In the genomic region with DNA sequence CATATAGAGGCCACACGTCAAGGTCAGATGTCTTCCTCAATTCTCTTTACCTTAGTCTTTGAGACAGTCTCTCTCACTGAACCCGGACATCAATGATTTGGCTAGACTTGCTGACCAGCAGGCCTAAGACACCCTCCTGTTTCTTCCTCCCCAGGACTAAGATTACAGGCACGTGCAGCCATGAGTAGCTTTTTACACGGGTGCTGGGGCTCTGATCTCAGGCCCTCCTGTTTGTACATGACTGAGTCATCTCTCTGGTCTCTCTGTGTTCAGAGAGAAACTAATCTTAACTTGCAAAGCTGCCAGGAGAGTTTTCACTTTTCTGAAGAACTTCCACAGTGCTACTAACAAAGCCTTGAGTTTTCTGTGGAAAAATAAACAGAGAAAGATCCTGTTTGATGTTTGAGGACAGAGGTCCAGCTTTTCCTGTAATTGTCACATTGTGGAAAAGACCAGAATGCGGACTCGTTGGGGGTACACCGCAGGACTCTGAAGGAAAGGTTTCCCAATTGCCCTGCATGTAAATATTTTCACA, we compare ENCODE assay signal across 14 mouse cellular contexts.
DNase-seq lines count a peak whose midpoint lies in the region; ATAC-seq lines count a peak whose summit lies in the region.
"Had no signal": no experiment of that assay in that cellular context is flagged by ENCODE, and none has a peak within 500 bp of the region (broad histone marks: within the 10 kb centered on the region; RNA-seq: fewer than 3 reads in every experiment).

No protein-coding gene starts in this region.

- ATAC-seq in forebrain, embryonic 14.5 days, result no peak
- no peak for ATAC-seq in hindbrain, embryonic 11.5 days (ENCODE audit: low FRiP score)
- no peak for ATAC-seq in hindbrain, embryonic 16.5 days
- peak; percentile 29; the same call in 1 of the 2 replicates for ATAC-seq in lung, embryonic 16.5 days (ENCODE audit: low read depth)
- no peak for ATAC-seq in stomach, embryonic 15.5 days (ENCODE audit: insufficient read depth, low FRiP score, low read depth)

- peak; percentile 13 for DNase-seq in forebrain, embryonic 14.5 days (ENCODE audit: low spot score)
- DNase-seq in forebrain, embryonic 10.5 days (ENCODE audit: extremely low spot score, low spot score), result no peak
- no peak for DNase-seq in hindbrain, embryonic 11.5 days (ENCODE audit: low spot score)
- DNase-seq in lung, postnatal 10 days, result no peak
- no peak for DNase-seq in urinary bladder, adult 18-20 months (ENCODE audit: low spot score in 2 of 2)
- DNase-seq: cerebellum, adult 18-20 months; heart, adult 2 months; kidney, adult 18-20 months; liver, embryonic 13.5 days; retina, postnatal 1 day had no signal

- no peak overlapping the region for H3K4me2 ChIP-seq in forebrain, embryonic 14.5 days (ENCODE audit: low read length)
- no peak overlapping the region for H3K4me2 ChIP-seq in hindbrain, embryonic 11.5 days (replicated peaks; ENCODE audit: low read depth, low read length)
- no peak overlapping the region for H3K4me2 ChIP-seq in hindbrain, embryonic 16.5 days (ENCODE audit: low read length)
- H3K4me2 ChIP-seq in lung, embryonic 16.5 days (ENCODE audit: low read depth, low read length), result no peak overlapping the region
- H3K4me2 ChIP-seq in stomach, embryonic 15.5 days, result no peak overlapping the region
- H3K4me2 ChIP-seq: liver, embryonic 13.5 days; neural tube, embryonic 15.5 days had no signal

- no peaks in the 10 kb centered on the region for H3K36me3 ChIP-seq in forebrain, embryonic 14.5 days (ENCODE audit: control insufficient read depth, insufficient read depth, low read length)
- H3K36me3 ChIP-seq in forebrain, embryonic 10.5 days (replicated peaks), result 0 out of 2 replicates have a peak, but pooled peaks cover 7% of the 10 kb centered on the region
- no peaks in the 10 kb centered on the region for H3K36me3 ChIP-seq in hindbrain, embryonic 11.5 days (ENCODE audit: control insufficient read depth, insufficient read depth, low read length)
- H3K36me3 ChIP-seq in hindbrain, embryonic 16.5 days (ENCODE audit: control insufficient read depth, insufficient read depth, low read length), result no peaks in the 10 kb centered on the region
- no peaks in the 10 kb centered on the region for H3K36me3 ChIP-seq in lung, embryonic 16.5 days (ENCODE audit: control insufficient read depth, insufficient read depth, low read length)
- H3K36me3 ChIP-seq in stomach, embryonic 15.5 days, result no peaks in the 10 kb centered on the region
- H3K36me3 ChIP-seq: liver, embryonic 13.5 days had no signal

- H3K27ac ChIP-seq in forebrain, embryonic 14.5 days (ENCODE audit: low read depth, low read length), result no peak overlapping the region
- no peak overlapping the region for H3K27ac ChIP-seq in forebrain, embryonic 10.5 days
- H3K27ac ChIP-seq in hindbrain, embryonic 11.5 days (ENCODE audit: low read depth, low read length), result 0 out of 2 replicates have a peak overlapping the region, but pooled peaks have one; percentile 24
- no peak overlapping the region for H3K27ac ChIP-seq in hindbrain, embryonic 16.5 days (ENCODE audit: low read depth, low read length)
- peak overlapping the region; percentile 66 for H3K27ac ChIP-seq in lung, embryonic 16.5 days (ENCODE audit: low read length)
- peak overlapping the region; percentile 68 for H3K27ac ChIP-seq in stomach, embryonic 15.5 days
- H3K27ac ChIP-seq: heart, adult 2 months; liver, embryonic 13.5 days had no signal

- WGBS in forebrain, embryonic 14.5 days, result 87% methylated on average over 7 of the region's 7 CpGs
- 86% methylated on average over 7 of the region's 7 CpGs for WGBS in forebrain, embryonic 10.5 days
- WGBS in hindbrain, embryonic 11.5 days, result 80% methylated on average over 7 of the region's 7 CpGs
- WGBS in hindbrain, embryonic 16.5 days, result 85% methylated on average over 7 of the region's 7 CpGs
- 43% methylated on average over 7 of the region's 7 CpGs for WGBS in lung, embryonic 16.5 days
- 55% methylated on average over 7 of the region's 7 CpGs for WGBS in stomach, embryonic 15.5 days

- no peak overlapping the region for H3K9ac ChIP-seq in forebrain, embryonic 14.5 days (ENCODE audit: low read length)
- H3K9ac ChIP-seq in hindbrain, embryonic 11.5 days (ENCODE audit: low read depth, low read length), result no peak overlapping the region
- no peak overlapping the region for H3K9ac ChIP-seq in hindbrain, embryonic 16.5 days (ENCODE audit: low read depth, low read length)
- no peak overlapping the region for H3K9ac ChIP-seq in lung, embryonic 16.5 days (ENCODE audit: low read length)
- H3K9ac ChIP-seq in stomach, embryonic 15.5 days, result no peak overlapping the region
- H3K9ac ChIP-seq: liver, embryonic 13.5 days; neural tube, embryonic 15.5 days had no signal

- no peaks in the 10 kb centered on the region for H3K27me3 ChIP-seq in forebrain, embryonic 14.5 days (replicated peaks; ENCODE audit: control insufficient read depth, insufficient read depth, low read length)
- H3K27me3 ChIP-seq in forebrain, embryonic 10.5 days (ENCODE audit: poor library complexity, severe bottlenecking), result no peaks in the 10 kb centered on the region
- H3K27me3 ChIP-seq in hindbrain, embryonic 11.5 days (ENCODE audit: control insufficient read depth, insufficient read depth, low read length), result no peaks in the 10 kb centered on the region
- no peaks in the 10 kb centered on the region for H3K27me3 ChIP-seq in hindbrain, embryonic 16.5 days (replicated peaks; ENCODE audit: control insufficient read depth, insufficient read depth, low read length)
- H3K27me3 ChIP-seq in lung, embryonic 16.5 days (ENCODE audit: control insufficient read depth, insufficient read depth, low read depth, low read length), result no peaks in the 10 kb centered on the region; the same call in 1 of the 2 replicates
- no peaks in the 10 kb centered on the region for H3K27me3 ChIP-seq in stomach, embryonic 15.5 days (replicated peaks)
- H3K27me3 ChIP-seq: liver, embryonic 13.5 days; neural tube, embryonic 15.5 days had no signal

- no peaks in the 10 kb centered on the region for H3K9me3 ChIP-seq in forebrain, embryonic 14.5 days (replicated peaks; ENCODE audit: control insufficient read depth, low read length)
- H3K9me3 ChIP-seq in forebrain, embryonic 10.5 days, result no peaks in the 10 kb centered on the region
- H3K9me3 ChIP-seq in hindbrain, embryonic 11.5 days (ENCODE audit: control insufficient read depth, low read length), result no peaks in the 10 kb centered on the region
- no peaks in the 10 kb centered on the region for H3K9me3 ChIP-seq in hindbrain, embryonic 16.5 days (ENCODE audit: control insufficient read depth, low read length)
- H3K9me3 ChIP-seq in lung, embryonic 16.5 days (ENCODE audit: control insufficient read depth, low read length), result no peaks in the 10 kb centered on the region
- H3K9me3 ChIP-seq in stomach, embryonic 15.5 days, result no peaks in the 10 kb centered on the region
- H3K9me3 ChIP-seq: liver, embryonic 13.5 days; neural tube, embryonic 15.5 days had no signal

- H3K4me3 ChIP-seq in forebrain, embryonic 14.5 days (ENCODE audit: low read depth, low read length), result no peak overlapping the region
- H3K4me3 ChIP-seq in forebrain, embryonic 10.5 days, result no peak overlapping the region
- no peak overlapping the region for H3K4me3 ChIP-seq in hindbrain, embryonic 11.5 days (ENCODE audit: low read depth, low read length)
- H3K4me3 ChIP-seq in hindbrain, embryonic 16.5 days (ENCODE audit: low read length), result no peak overlapping the region
- H3K4me3 ChIP-seq in lung, embryonic 16.5 days (ENCODE audit: low read length), result no peak overlapping the region
- no peak overlapping the region for H3K4me3 ChIP-seq in stomach, embryonic 15.5 days (replicated peaks)
- H3K4me3 ChIP-seq: heart, adult 2 months; liver, embryonic 13.5 days; neural tube, embryonic 15.5 days had no signal

- peaks cover 4% of the 10 kb centered on the region; the same call in 1 of the 2 replicates for H3K4me1 ChIP-seq in forebrain, embryonic 14.5 days (ENCODE audit: control insufficient read depth, insufficient read depth, low read length)
- peaks cover 11% of the 10 kb centered on the region for H3K4me1 ChIP-seq in forebrain, embryonic 10.5 days
- H3K4me1 ChIP-seq in hindbrain, embryonic 11.5 days (replicated peaks; ENCODE audit: control insufficient read depth, insufficient read depth, low read length), result no peaks in the 10 kb centered on the region
- H3K4me1 ChIP-seq in hindbrain, embryonic 16.5 days (ENCODE audit: control insufficient read depth, insufficient read depth, low read depth, low read length), result peaks cover 9% of the 10 kb centered on the region
- H3K4me1 ChIP-seq in lung, embryonic 16.5 days (replicated peaks; ENCODE audit: control insufficient read depth, insufficient read depth, low read length), result peaks cover 38% of the 10 kb centered on the region
- peaks cover 13% of the 10 kb centered on the region; the same call in 1 of the 2 replicates for H3K4me1 ChIP-seq in stomach, embryonic 15.5 days

Comparison
In these comparisons a context has a peak if more than half of its experiments do, and no peak if none do; other contexts are left out.
1. H3K27ac ChIP-seq: peak in hindbrain, embryonic 11.5 days (single experiment), lung, embryonic 16.5 days (single experiment) and stomach, embryonic 15.5 days (single experiment); none in forebrain, embryonic 14.5 days (single experiment), forebrain, embryonic 10.5 days (single experiment) and hindbrain, embryonic 16.5 days (single experiment).